In the genomic region with DNA sequence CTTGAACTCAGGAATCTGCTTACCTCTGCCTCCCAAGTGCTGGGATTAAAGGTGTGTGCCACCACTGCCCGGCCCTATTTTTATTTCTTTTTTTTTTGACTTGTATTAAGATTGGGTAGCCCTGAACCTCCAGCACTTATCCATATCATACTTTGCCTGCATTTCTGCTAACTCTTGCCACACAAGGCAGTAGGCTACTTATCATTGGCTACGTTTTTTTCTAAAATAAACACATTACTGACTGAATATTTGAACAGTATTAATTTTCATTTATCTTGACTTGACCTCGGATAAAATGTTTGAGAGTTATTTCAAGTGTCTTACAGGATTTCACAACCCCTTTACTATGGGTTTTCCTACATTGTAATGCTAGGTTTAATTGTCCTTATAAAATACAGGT, we compare ENCODE assay signal across 26 mouse cellular contexts.
"Had no signal": no experiment of that assay in that cellular context is flagged by ENCODE, and none has a peak within 500 bp of the region (broad histone marks: within the 10 kb centered on the region; RNA-seq: fewer than 3 reads in every experiment).

No protein-coding gene starts in this region.

- H3K27me3 ChIP-seq: heart, embryonic 13.5 days; heart, embryonic 15.5 days; hindbrain, embryonic 12.5 days; intestine, embryonic 15.5 days; limb, embryonic 12.5 days had no signal

- H3K4me3 ChIP-seq: heart, adult 2 months; heart, embryonic 13.5 days; heart, embryonic 15.5 days; hindbrain, embryonic 10.5 days; hindbrain, embryonic 12.5 days; intestine, embryonic 15.5 days; layer of hippocampus, adult 2 months; left cerebral cortex, adult 2 months; limb, embryonic 10.5 days; limb, embryonic 12.5 days had no signal

- H3K4me2 ChIP-seq: heart, embryonic 11.5 days; heart, embryonic 13.5 days; heart, embryonic 15.5 days; hindbrain, embryonic 12.5 days; hindbrain, embryonic 14.5 days; intestine, embryonic 15.5 days; limb, embryonic 12.5 days had no signal

- H3K9me3 ChIP-seq: heart, embryonic 13.5 days; heart, embryonic 15.5 days; hindbrain, embryonic 10.5 days; hindbrain, embryonic 12.5 days; intestine, embryonic 15.5 days; limb, embryonic 10.5 days; limb, embryonic 12.5 days had no signal

- H3K36me3 ChIP-seq: heart, embryonic 13.5 days; heart, embryonic 15.5 days; hindbrain, embryonic 10.5 days; hindbrain, embryonic 12.5 days; intestine, embryonic 15.5 days; limb, embryonic 10.5 days; limb, embryonic 12.5 days had no signal

- H3K9ac ChIP-seq: forebrain, postnatal 0 days; heart, embryonic 13.5 days; heart, embryonic 15.5 days; hindbrain, embryonic 12.5 days; hindbrain, embryonic 14.5 days; intestine, embryonic 15.5 days; limb, embryonic 12.5 days had no signal

- H3K4me1 ChIP-seq: heart, embryonic 13.5 days; heart, embryonic 15.5 days; hindbrain, embryonic 10.5 days; hindbrain, embryonic 12.5 days; intestine, embryonic 15.5 days; limb, embryonic 10.5 days; limb, embryonic 12.5 days had no signal

- ATAC-seq: forebrain, postnatal 0 days; hindbrain, embryonic 16.5 days; inflammation-experienced regulatory T-cells, adult 6 months; intestine, embryonic 15.5 days; intestine, postnatal 0 days had no signal

- DNase-seq: forebrain, postnatal 0 days; gastrocnemius, postnatal 14 days; gastrocnemius, postnatal 36 days; heart, adult 11 months; heart, adult 2 months; heart, postnatal 14 days; heart, postnatal 36 days; kidney, adult 18-20 months; kidney, adult 8-10 months; kidney, postnatal 10 days; kidney, postnatal 25 days; kidney, postnatal 4 days had no signal

- H3K27ac ChIP-seq: heart, adult 2 months; heart, embryonic 13.5 days; heart, embryonic 15.5 days; hindbrain, embryonic 10.5 days; hindbrain, embryonic 12.5 days; hindbrain, embryonic 14.5 days; intestine, embryonic 15.5 days; layer of hippocampus, adult 2 months; left cerebral cortex, adult 2 months; limb, embryonic 10.5 days; limb, embryonic 12.5 days had no signal
